Mouse (Mus musculus): ENCODE results near the gene Lpar2.

Gene Lpar2

GRCm38 (mm10) chr8:69807236-69807635, 15.0 kb upstream of the Lpar2 start:
- DNase-seq (ENCODE audit: low read depth), result no peak

- DNase-seq (ENCODE audit: low read depth), result no peak
Measured at GRCm38 (mm10) chr8:69808094-69808863, 13.9 kb upstream of the Lpar2 start, which contains the start of gene Gmip. Gmip (plus strand) TSS chr8:69808679.

- no peak for DNase-seq (ENCODE audit: low read depth)
Measured at GRCm38 (mm10) chr8:69808864-69809403, 13.3 kb upstream of the Lpar2 start.

- no peak for DNase-seq (ENCODE audit: low read depth)
Measured at GRCm38 (mm10) chr8:69809820-69810219, 12.4 kb upstream of the Lpar2 start.

- DNase-seq (ENCODE audit: low read depth), result no peak
Measured at GRCm38 (mm10) chr8:69814881-69815280, 7.3 kb upstream of the Lpar2 start.

- no peak for DNase-seq (ENCODE audit: low read depth)
Measured at GRCm38 (mm10) chr8:69815396-69815795, 6.8 kb upstream of the Lpar2 start.

GRCm38 (mm10) chr8:69820466-69820865, 1.8 kb upstream of the Lpar2 start:
- DNase-seq (ENCODE audit: low read depth), result no peak

- DNase-seq (ENCODE audit: low read depth), result no peak
Measured at GRCm38 (mm10) chr8:69821971-69822385, 251 bp upstream of the Lpar2 start.

GRCm38 (mm10) chr8:69826371-69826770, 4.1 kb downstream of the Lpar2 start:
- DNase-seq (ENCODE audit: low read depth), result no peak

- peak; percentile 74 for DNase-seq (ENCODE audit: low read depth)
Measured at GRCm38 (mm10) chr8:69832298-69832853, 10.1 kb downstream of the Lpar2 start, which contains the start of gene Pbx4. Pbx4 (plus strand) TSS chr8:69832491.

- no peak for DNase-seq (ENCODE audit: low read depth)
Measured at GRCm38 (mm10) chr8:69837057-69837682, 14.9 kb downstream of the Lpar2 start.

GRCm38 (mm10) chr8:69847167-69848065, 25.2 kb downstream of the Lpar2 start:
- no peak for DNase-seq (ENCODE audit: low read depth)

GRCm38 (mm10) chr8:69848951-69849350, 26.7 kb downstream of the Lpar2 start:
- DNase-seq (ENCODE audit: low read depth), result no peak

GRCm38 (mm10) chr8:69849899-69850298, 27.7 kb downstream of the Lpar2 start:
- no peak for DNase-seq (ENCODE audit: low read depth)

- DNase-seq (ENCODE audit: low read depth), result no peak
Measured at GRCm38 (mm10) chr8:69850926-69851506, 28.8 kb downstream of the Lpar2 start.

GRCm38 (mm10) chr8:69853869-69854268, 31.6 kb downstream of the Lpar2 start:
- no peak for DNase-seq (ENCODE audit: low read depth)

- no peak for DNase-seq (ENCODE audit: low read depth)
Measured at GRCm38 (mm10) chr8:69860807-69861206, 38.6 kb downstream of the Lpar2 start.

GRCm38 (mm10) chr8:69861251-69861650, 39.0 kb downstream of the Lpar2 start:
- DNase-seq (ENCODE audit: low read depth), result no peak

- no peak for DNase-seq (ENCODE audit: low read depth)
Measured at GRCm38 (mm10) chr8:69863387-69864020, 41.3 kb downstream of the Lpar2 start.

- no peak for DNase-seq (ENCODE audit: low read depth)
Measured at GRCm38 (mm10) chr8:69864180-69864579, 42.0 kb downstream of the Lpar2 start.
